Mouse (Mus musculus): ENCODE measurements around the gene Draxin. TPM values are rescaled to one million over a fixed set of nuclear protein-coding genes. Genes with fewer than 3 reads are reported as not detected.
A peak's percentile ranks its signal among the peaks of the same experiment; 100 is the strongest.
"Not testable (repeated sequence)": the region's sequence is repeated elsewhere in the genome, so short reads cannot be mapped to it uniquely, and the experiment has no call there.

Gene Draxin
- total RNA-seq, 2 experiments from 2014 or later = 9.9 to 10.8 TPM

DNA sequence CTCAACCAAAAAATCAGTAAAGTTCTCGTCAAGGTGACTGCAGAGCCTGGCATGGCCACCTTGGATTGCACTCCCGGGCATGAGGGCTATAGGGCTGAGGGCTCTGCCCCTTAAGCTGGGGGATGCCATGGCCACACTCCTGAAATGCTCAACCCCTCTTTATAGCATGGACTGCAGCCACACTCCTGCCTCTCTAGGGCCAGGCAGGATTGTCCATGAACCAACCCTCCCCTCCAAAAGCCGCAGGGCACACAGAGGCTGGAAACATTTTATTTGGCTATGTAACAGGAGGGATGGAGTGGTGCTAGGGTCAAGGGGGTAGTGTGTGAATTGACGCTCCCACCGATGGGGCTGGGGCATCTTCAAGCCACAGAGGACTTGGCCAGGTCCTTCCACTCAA is 22.0 kb upstream of the Draxin start:
- DNase-seq (ENCODE audit: low spot score in 2 of 2) = no peak

DNA sequence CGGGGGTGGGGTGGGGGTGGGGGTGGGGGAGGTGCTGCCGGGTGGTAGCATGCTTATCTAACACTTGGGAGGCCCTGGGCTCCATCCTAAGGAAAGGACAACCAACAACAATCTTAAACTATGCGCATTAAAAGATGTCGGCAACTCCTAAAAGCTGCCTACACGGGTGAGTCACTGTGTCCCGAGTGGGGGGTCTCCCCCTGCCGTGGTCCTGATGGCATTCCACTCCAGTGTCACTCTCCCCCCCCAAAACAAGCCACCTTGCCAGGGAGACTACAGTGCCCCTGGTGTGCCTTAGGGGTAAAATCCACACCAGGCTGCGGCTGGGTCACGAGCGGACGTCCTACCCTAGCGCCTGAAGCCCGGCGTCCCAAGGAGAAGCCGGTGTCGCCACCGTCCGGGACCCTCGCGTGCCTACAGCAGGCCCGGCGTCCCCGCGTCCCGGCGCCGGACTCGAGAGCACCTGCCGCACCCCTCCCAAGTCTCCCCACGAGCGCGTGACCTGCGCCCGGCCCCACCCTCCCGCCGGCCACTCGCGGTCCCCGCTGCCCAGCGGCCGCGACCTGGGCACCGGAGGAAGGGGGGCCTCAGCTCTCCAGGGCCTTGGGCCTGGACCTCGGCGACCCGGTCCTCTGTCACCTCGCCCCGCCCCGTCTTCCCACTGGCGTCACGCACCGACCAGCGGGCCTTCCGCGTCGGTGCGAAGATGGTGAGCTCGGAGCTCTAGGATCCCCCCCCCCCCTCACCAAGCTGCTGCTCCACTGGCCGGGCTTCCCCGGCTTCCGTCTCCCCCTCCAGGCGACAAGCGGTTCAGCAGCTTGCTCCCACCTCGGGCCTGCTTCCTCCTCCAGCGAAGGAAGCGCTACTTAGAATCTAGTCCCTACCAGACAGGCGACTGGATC is 21.0 kb upstream of the Draxin start, which contains the start of gene Fbxo6:
Gene Fbxo6, minus strand, starts transcription at position 874 of the 902 bp plus-strand sequence.
- DNase-seq (ENCODE audit: low spot score in 2 of 2) = peak; percentile 84 to 89

DNA sequence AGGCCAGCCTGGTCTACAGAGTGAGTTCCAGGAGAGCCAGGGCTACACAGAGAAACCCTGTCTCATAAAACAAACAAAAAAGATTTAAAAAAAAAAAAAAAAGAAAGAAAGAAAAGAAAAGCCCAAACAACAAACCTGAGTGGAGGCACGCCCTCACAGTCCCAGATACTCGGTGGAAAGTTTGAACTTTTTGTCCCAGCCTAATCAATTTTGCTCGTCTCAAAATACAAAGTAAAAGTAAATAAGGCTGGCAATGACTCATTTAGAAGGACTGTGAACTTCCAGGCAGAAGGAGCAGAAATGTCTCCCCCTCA is 20.4 kb upstream of the Draxin start:
- no peak for DNase-seq (ENCODE audit: low spot score in 2 of 2)

GRCm38 (mm10) chr4:148150242-148150641 is 19.7 kb upstream of the Draxin start:
- DNase-seq (ENCODE audit: low spot score in 2 of 2) = no peak

- no peak for DNase-seq (ENCODE audit: low spot score in 2 of 2)
Observed at GRCm38 (mm10) chr4:148149540-148149939, 19.0 kb upstream of the Draxin start.

DNA sequence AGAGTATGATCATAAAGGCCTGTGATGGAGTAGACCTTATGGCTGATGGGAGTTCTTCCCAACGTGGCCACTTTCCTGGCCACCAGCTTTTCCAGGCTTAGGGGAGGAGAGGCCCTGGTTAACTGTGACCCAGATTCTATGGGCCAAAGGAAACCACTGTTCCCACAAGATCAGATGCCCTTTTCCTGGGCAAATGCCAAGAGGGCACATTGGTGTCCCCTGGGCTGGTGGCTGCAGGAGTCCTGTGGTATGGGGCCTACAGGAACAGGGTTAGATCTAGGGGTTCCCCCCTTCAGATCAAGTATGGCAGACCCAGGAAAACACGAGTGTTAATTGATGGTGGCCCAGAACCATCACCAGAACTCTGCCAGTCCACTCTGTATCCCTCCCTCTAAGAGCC is 17.2 kb upstream of the Draxin start:
- DNase-seq (ENCODE audit: low spot score in 2 of 2) = no peak

GRCm38 (mm10) chr4:148143721-148144120 is 13.2 kb upstream of the Draxin start:
- no peak for DNase-seq (ENCODE audit: low spot score in 2 of 2)

DNA sequence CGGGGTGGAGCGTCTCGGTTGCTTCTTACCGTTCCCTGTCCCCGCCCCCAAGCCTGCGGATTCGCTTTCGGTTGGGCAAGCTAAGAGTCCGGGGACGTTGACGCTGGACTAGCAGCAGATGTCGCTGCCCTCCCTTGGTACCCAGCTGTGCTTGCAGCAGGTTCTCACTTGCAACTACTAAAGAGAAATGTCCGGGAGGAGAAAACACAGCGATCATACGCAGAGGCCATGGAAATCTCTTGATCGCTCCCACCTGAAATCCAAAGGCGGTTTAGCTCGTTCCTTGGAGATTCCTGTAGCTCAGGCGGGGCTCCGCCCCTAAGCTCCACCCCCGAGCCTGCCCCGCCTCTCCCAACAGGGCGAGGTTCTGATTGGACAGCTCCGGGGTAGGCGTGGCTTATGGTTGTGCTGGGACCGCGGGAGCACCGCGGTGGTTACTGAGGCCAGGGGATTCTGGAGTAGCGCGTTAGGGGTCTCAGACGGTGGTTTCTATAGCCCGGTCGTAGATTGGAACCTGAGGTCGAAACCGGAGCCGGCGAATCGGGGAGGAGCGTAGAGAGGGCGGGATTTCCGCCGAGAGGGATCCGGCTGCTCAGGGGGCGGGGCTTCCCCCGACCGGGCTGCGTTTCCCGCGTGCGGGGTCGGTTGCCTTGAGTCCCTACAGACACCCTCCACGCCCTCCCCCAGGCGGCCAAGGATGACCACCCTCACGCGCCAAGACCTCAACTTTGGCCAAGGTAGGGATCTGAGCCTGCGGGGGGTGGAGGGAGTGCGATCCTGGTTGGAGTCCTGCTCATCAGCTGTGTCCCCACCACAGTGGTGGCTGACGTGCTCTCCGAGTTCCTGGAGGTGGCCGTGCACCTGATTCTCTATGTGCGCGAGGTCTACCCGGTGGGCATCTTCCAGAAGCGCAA is 9.9 kb upstream of the Draxin start:
- peak; percentile 96 to 97 for DNase-seq (ENCODE audit: low spot score in 2 of 2)

GRCm38 (mm10) chr4:148139767-148140097 is 9.2 kb upstream of the Draxin start:
- DNase-seq (ENCODE audit: low spot score in 2 of 2) = no peak

DNA sequence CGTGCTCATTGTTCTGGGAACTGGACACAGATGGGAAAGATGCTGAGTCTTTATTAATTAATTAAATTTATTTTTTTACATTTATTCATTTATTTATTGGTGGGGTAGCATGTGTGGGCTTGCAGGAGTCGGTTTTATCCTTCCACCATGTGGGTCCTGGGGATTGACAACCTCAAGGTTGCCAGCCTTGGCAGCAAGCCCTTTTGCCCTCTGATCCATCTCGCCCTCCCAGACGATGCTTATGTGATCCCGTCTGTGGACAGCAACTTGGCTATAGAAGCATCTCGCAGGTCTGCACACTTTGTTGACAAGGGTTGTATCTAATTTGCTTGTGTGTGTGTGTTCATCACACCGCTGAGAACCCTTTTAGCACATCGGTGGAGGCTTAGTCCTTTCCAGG is 7.0 kb upstream of the Draxin start:
- DNase-seq (ENCODE audit: low spot score in 2 of 2) = no peak

GRCm38 (mm10) chr4:148134988-148135387 is 4.5 kb upstream of the Draxin start:
- DNase-seq (ENCODE audit: low spot score in 2 of 2) = no peak

DNA sequence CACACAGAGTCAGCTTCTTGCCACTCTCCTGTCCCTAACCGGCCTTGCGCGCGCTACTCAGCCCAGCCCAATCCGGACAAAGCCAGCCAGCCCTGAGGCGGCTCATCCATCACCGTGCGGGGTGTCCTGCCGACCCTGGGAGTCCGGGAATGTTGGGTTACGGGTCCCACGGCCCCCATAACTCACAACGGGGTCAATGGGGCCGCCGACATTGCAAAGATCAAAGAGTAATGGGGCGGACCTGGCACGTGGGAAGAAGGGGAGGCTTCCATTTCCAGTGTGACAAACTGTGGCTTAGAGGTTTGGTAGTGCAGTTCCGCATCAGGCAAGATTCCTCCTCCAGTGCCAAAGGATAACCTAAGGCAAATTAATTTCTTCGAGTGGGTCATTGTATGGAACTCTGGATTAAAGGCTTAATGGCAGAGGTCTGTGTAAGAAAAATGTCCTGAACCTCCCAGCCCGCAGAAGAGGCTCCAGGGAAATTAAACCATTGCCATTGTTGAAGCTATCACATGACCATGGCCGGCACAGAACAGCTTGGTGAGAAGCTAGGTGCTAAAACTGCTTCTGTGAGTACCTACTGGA is 1.1 kb upstream of the Draxin start:
- DNase-seq (ENCODE audit: low spot score in 2 of 2) = no peak

GRCm38 (mm10) chr4:148130133-148130532 is 365 bp downstream of the Draxin start, which contains the start of gene Mad2l2:
TSS of gene Mad2l2 (plus strand) at chr4:148130384.
- DNase-seq (ENCODE audit: low spot score in 2 of 2) = no peak

GRCm38 (mm10) chr4:148128672-148129071 is 1.8 kb downstream of the Draxin start:
- no peak for DNase-seq (ENCODE audit: low spot score in 2 of 2)

DNA sequence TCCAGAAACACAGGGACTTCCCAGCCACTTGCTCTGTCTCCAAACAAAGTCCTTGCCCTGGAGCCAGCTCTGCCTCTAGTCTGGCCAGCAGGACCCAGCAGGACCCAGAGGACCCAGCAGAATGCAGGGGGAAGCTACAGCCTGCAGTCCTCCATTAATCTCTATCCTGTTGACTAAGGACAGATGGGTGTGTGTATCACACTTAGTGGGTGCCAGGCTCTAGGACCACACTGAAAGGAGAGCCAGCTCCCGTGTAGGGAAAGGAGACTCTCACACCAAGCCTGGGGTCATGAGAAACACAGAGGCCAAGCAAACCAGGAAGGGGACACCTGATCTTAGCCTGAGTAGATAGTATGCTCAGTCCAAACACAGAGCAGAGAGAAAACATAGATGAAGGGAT is 2.3 kb downstream of the Draxin start:
- DNase-seq (ENCODE audit: low spot score in 2 of 2) = no peak

- no peak for DNase-seq (ENCODE audit: low spot score in 2 of 2)
Observed at GRCm38 (mm10) chr4:148122694-148123066, 7.8 kb downstream of the Draxin start.

- no peak for DNase-seq (ENCODE audit: low spot score in 2 of 2)
Observed at GRCm38 (mm10) chr4:148121982-148122693, 8.4 kb downstream of the Draxin start.

GRCm38 (mm10) chr4:148121362-148121761 is 9.1 kb downstream of the Draxin start:
- DNase-seq (ENCODE audit: low spot score in 2 of 2) = peak; percentile 94

- DNase-seq (ENCODE audit: low spot score in 2 of 2) = peak in 1 of 2 experiments; percentile 16
Observed at GRCm38 (mm10) chr4:148120555-148120954, 9.9 kb downstream of the Draxin start.

GRCm38 (mm10) chr4:148119578-148119977 is 10.9 kb downstream of the Draxin start:
- not testable (repeated sequence) for DNase-seq (ENCODE audit: low spot score in 2 of 2)

GRCm38 (mm10) chr4:148117392-148117791 is 13.1 kb downstream of the Draxin start:
- no peak for DNase-seq (ENCODE audit: low spot score in 2 of 2)
